Mouse (Mus musculus) gastrocnemius, adult 2 months (tissue): ENCODE measurements around the gene Man2a1. TPM values are rescaled to one million over a fixed set of nuclear protein-coding genes. Genes with fewer than 3 reads are reported as not detected.

Experiments used
- DNase-seq: peaks from one replicate; pipeline ENCODE4 v3.0.0; 2022
- H3K27ac ChIP-seq: fragments of 200-600 bp; 2 replicates; pipeline ENCODE4 v1.8.1; 2022; ENCODE audit warnings: mild to moderate bottlenecking
- H3K4me3 ChIP-seq: fragments of 200-600 bp; 2 replicates; pipeline ENCODE4 v1.8.1; 2022; ENCODE audit warnings: mild to moderate bottlenecking, moderate library complexity
- CTCF ChIP-seq: fragments of 200-600 bp; IDR thresholded peaks from 2 replicates; pipeline ENCODE4 v1.8.1; 2022; ENCODE audit warnings: antibody characterized with exemption, mild to moderate bottlenecking, moderate library complexity
- intact Hi-C: fragments of 180-260 bp; cut with DNase I; formaldehyde crosslinking; loops from one replicate; pipeline ENCODE4 v1.15.1; 2025
- total RNA-seq, 2 experiments: library from RNA; stranded (reverse); gene quantifications; 2 replicates each; pipeline ENCODE4 v1.2.3; 2021

The Man2a1 gene
- total RNA-seq, 2 experiments from 2014 or later, result 9.0 to 9.8 TPM

DNA sequence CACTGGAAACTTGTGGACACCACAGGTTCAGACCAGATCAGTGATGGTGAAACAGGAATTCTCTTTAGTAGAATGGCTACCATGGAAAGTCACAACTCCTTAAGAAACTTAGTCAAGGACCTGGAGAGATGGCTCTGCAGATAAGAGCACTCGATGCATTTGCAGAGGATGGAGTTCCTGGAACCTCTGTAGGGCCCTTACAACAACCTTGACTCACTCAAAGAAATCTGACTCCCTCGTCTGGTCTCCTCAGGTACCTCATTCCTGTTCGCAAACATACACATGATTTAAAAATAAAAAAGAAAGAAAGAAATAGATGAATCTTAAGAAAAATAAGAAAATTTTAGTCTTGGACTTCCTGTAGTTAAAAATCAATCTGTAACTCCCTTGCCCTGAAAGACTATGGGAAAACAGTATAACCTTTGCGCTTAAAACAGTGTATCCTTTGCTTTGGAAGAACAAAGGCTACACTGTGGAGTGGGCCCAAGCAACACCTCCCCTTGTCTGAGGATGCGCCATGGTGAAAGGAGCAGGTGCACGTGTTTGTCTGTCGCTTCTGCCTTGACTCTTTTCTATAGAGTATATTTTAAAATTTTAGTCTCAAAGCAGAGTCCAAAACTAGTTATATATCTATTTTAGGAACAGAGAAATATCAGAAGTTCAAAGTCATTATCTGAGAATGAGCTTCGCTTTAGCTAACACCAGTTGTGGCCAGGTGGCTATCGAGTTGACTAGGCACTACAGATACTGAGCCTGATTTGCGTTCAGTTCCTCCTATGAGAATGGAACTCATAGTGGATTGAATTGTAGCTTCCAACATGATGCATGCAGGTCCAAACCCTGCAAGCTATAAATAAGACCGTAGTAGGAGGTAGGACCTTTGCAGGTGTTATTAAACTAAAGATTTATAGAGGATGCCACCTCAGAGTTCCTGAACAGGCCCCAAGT lies 163.9 kb downstream of the Man2a1 start:
- no peak for DNase-seq
- H3K4me3 ChIP-seq, result no peak overlapping the region
- intact Hi-C loops, result no loop called here
- H3K27ac ChIP-seq, result no peak overlapping the region
- no peak for TF ChIP-seq CTCF

DNA sequence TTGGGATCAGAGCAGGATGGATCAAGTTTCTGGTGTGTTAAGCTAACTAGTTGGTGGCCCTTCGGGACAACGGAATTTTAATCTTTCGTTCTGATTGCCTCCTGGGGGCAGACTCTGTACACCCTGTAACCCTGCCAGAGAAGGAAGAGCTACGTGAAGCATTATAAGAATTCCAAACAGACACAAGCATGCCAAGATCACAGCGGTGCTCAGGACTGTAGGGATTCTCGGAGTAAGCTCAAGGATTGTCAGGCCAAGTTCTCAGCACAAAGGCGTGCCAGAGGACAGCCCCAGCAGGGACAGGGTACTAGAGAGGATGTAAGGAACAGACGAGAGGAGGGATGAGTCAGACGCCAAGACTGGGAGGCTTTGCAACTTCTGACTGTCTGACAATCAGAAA lies 164.8 kb downstream of the Man2a1 start:
- no peak overlapping the region for H3K27ac ChIP-seq
- no peak for TF ChIP-seq CTCF
- intact Hi-C loops, result no loop called here
- DNase-seq, result peak; percentile 33
- peak overlapping the region; percentile 37 for H3K4me3 ChIP-seq

GRCm38 (mm10) chr17:64766507-64766906 lies 166.0 kb downstream of the Man2a1 start:
- TF ChIP-seq CTCF, result no peak
- H3K4me3 ChIP-seq, result no peak overlapping the region
- H3K27ac ChIP-seq, result no peak overlapping the region
- intact Hi-C loops, result no loop called here
- DNase-seq, result no peak

- H3K27ac ChIP-seq, result no peak overlapping the region
- H3K4me3 ChIP-seq, result no peak overlapping the region
- no peak for TF ChIP-seq CTCF
- intact Hi-C loops, result no loop called here
- DNase-seq, result no peak
Observed at GRCm38 (mm10) chr17:64770277-64770676, 169.7 kb downstream of the Man2a1 start.

GRCm38 (mm10) chr17:64772611-64773010 lies 172.1 kb downstream of the Man2a1 start:
- no peak overlapping the region for H3K4me3 ChIP-seq
- no peak overlapping the region for H3K27ac ChIP-seq
- TF ChIP-seq CTCF, result no peak
- intact Hi-C loops, result no loop called here
- no peak for DNase-seq

GRCm38 (mm10) chr17:64774218-64774617 lies 173.7 kb downstream of the Man2a1 start:
- intact Hi-C loops, result no loop called here
- Histone ChIP-seq H3K4me3 (no peak overlapping the region), H3K27ac (no peak overlapping the region)
- no peak for DNase-seq
- no peak for TF ChIP-seq CTCF

- intact Hi-C loops, result no loop called here
- no peak for DNase-seq
- no peak for TF ChIP-seq CTCF
- no peak overlapping the region for H3K27ac ChIP-seq
- H3K4me3 ChIP-seq, result no peak overlapping the region
Observed at GRCm38 (mm10) chr17:64778300-64778699, 177.8 kb downstream of the Man2a1 start.

- intact Hi-C loops, result no loop called here
- Histone ChIP-seq H3K4me3 (no peak overlapping the region), H3K27ac (no peak overlapping the region)
- DNase-seq, result no peak
- no peak for TF ChIP-seq CTCF
Observed at GRCm38 (mm10) chr17:64778756-64779155, 178.2 kb downstream of the Man2a1 start.

DNA sequence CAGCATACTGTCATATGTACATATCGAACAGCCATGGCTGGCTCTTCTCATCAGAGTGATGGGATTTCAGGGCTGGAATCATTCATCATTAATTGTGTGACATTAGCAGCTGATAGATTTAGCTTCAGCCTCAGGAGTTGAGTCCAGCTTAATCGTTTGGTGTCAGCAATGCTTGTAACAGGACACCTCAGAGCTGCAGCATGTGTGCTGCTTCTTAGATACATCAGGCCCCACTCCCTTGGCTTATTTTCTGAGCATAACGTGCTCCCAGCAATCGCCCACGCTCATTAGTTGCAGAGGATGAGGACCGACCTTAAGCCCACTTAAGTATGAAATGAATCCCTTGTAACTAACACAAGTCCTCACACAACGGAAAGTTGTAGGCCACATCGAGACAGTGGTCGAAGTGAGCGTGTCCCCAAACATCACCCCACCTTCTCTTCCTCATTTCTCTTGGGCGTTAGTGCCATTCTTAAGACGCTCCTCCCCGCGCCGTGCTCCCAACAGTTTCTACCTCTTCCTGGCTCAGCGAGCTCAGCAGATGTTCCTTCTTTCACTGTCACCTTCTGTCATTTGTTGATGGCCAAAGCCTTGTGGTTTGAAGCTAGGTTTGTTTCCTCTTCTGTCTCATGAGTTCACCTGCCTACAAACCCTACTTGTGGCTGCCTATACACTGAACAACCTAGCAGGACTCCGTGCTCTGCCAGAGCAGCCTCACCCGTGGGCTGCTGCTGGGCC lies 180.4 kb downstream of the Man2a1 start:
- no peak for DNase-seq
- no peak overlapping the region for H3K27ac ChIP-seq
- no peak overlapping the region for H3K4me3 ChIP-seq
- no peak for TF ChIP-seq CTCF
- intact Hi-C loops, result no loop called here

DNA sequence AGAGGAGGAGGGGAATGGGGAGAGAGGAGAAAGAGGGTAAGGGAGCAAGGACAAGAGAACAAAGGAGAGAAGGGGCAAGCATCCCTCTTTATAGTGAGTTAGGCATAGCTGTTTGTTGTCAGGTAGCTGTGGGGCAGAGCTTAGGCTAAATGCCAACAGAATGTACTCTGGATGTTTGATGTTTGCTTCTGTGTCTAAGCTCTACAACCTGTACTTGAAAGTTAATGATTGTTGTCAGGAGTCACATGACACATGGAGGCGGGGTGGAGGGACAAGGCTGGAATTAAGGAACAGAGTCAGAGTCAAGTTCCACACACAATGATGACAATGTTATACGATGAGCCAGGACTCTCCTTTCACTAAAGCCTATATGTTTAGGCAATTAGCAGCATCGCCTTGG lies 181.8 kb downstream of the Man2a1 start:
- intact Hi-C loops, result no loop called here
- no peak for TF ChIP-seq CTCF
- H3K27ac ChIP-seq, result no peak overlapping the region
- DNase-seq, result no peak
- H3K4me3 ChIP-seq, result no peak overlapping the region

GRCm38 (mm10) chr17:64785961-64786360 lies 185.4 kb downstream of the Man2a1 start:
- Histone ChIP-seq H3K27ac (no peak overlapping the region), H3K4me3 (no peak overlapping the region)
- DNase-seq, result no peak
- no peak for TF ChIP-seq CTCF
- intact Hi-C loops, result no loop called here

DNA sequence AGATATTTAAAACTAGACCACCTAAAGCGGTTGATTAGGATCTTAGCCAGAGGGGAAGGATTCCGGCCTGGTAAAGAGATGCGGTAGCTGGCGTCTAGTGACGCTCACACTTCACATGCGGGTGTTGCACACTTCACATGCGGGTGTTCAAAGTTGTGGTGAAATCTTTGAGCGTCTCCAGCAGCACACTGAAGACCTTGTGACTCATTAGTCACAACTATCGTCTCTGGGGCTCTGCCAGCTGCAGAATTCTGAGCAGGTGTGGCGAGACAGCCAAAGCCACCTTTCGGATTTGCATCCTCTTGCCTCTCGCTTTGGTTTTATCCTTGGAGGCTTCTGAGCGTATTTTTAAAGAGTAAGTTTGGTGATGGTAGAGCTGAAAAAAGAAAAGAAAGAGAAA lies 187.8 kb downstream of the Man2a1 start:
- TF ChIP-seq CTCF, result no peak
- Histone ChIP-seq H3K4me3 (no peak overlapping the region), H3K27ac (no peak overlapping the region)
- intact Hi-C loops, result no loop called here
- no peak for DNase-seq

DNA sequence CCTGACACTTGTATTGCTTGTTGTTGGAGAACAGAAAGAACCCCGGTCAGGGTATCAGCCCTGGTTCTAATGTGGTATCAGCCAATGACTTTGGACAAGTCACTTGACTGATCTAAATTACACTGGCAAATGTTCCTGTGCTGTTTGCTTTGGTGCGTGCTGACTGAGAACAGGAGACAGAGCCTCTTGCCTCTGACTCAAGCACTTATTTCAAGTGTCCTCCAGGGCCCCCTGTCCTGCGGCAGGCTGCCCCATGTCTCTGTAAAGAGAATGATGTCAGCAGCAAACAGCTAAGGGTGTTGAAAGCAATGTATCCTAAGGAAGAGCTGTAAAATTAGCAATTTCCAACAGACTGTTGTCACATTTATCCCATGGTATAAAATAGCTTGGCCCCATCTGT lies 188.6 kb downstream of the Man2a1 start:
- Histone ChIP-seq H3K27ac (no peak overlapping the region), H3K4me3 (no peak overlapping the region)
- intact Hi-C loops, result no loop called here
- DNase-seq, result no peak
- no peak for TF ChIP-seq CTCF

- TF ChIP-seq CTCF, result no peak
- Histone ChIP-seq H3K4me3 (no peak overlapping the region), H3K27ac (no peak overlapping the region)
- intact Hi-C loops, result no loop called here
- DNase-seq, result no peak
Observed at GRCm38 (mm10) chr17:64792076-64792475, 191.5 kb downstream of the Man2a1 start.
